Mouse (Mus musculus) cerebellum, postnatal 14 days (tissue): ENCODE results near the gene Mbnl1.
"Not testable (repeated sequence)": the region's sequence is repeated elsewhere in the genome, so short reads cannot be mapped to it uniquely, and the experiment has no call there.

Experiments used
- DNase-seq, 2 experiments: peaks; one replicate each; pipeline ENCODE4 v3.0.0; 2021; ENCODE audit warnings: mixed read lengths in 2 of 2

Gene Mbnl1

GRCm38 (mm10) chr3:60472681-60473177 lies at the start of gene Mbnl1:
Mbnl1 (plus strand) TSS chr3:60472830.
- no peak for DNase-seq

- no peak for DNase-seq
Measured at GRCm38 (mm10) chr3:60424148-60424547, 48.5 kb upstream of the Mbnl1 start.

GRCm38 (mm10) chr3:60429049-60429448 lies 43.6 kb upstream of the Mbnl1 start:
- DNase-seq = no peak

GRCm38 (mm10) chr3:60437254-60437653 lies 35.4 kb upstream of the Mbnl1 start:
- DNase-seq = no peak

- DNase-seq = no peak
Measured at GRCm38 (mm10) chr3:60437678-60438232, 34.9 kb upstream of the Mbnl1 start.

- no peak for DNase-seq
Measured at GRCm38 (mm10) chr3:60438715-60439114, 33.9 kb upstream of the Mbnl1 start.

- DNase-seq = no peak
Measured at GRCm38 (mm10) chr3:60461828-60462521, 10.7 kb upstream of the Mbnl1 start.

- not testable (repeated sequence) for DNase-seq
Measured at GRCm38 (mm10) chr3:60468667-60469066, 4.0 kb upstream of the Mbnl1 start.

GRCm38 (mm10) chr3:60469170-60469805 lies 3.3 kb upstream of the Mbnl1 start:
- DNase-seq = not testable (repeated sequence)

- no peak for DNase-seq
Measured at GRCm38 (mm10) chr3:60472011-60472680, 484 bp upstream of the Mbnl1 start.

- DNase-seq = no peak
Measured at GRCm38 (mm10) chr3:60473861-60474653, 1.4 kb downstream of the Mbnl1 start.

GRCm38 (mm10) chr3:60474654-60474972 lies 2.0 kb downstream of the Mbnl1 start:
- no peak for DNase-seq

- DNase-seq = no peak
Measured at GRCm38 (mm10) chr3:60475055-60475454, 2.4 kb downstream of the Mbnl1 start.

GRCm38 (mm10) chr3:60476751-60477255 lies 4.2 kb downstream of the Mbnl1 start:
- DNase-seq = no peak

GRCm38 (mm10) chr3:60478433-60478832 lies 5.8 kb downstream of the Mbnl1 start:
- no peak for DNase-seq

GRCm38 (mm10) chr3:60480716-60481115 lies 8.1 kb downstream of the Mbnl1 start:
- DNase-seq = no peak

- DNase-seq = no peak
Measured at GRCm38 (mm10) chr3:60481740-60482399, 9.2 kb downstream of the Mbnl1 start.

- DNase-seq = no peak
Measured at GRCm38 (mm10) chr3:60483305-60483704, 10.7 kb downstream of the Mbnl1 start.

- no peak for DNase-seq
Measured at GRCm38 (mm10) chr3:60485987-60486712, 13.5 kb downstream of the Mbnl1 start.

GRCm38 (mm10) chr3:60486713-60487170 lies 14.1 kb downstream of the Mbnl1 start:
- no peak for DNase-seq

- DNase-seq = no peak
Measured at GRCm38 (mm10) chr3:60489509-60489908, 16.9 kb downstream of the Mbnl1 start.
